In the genomic region with DNA sequence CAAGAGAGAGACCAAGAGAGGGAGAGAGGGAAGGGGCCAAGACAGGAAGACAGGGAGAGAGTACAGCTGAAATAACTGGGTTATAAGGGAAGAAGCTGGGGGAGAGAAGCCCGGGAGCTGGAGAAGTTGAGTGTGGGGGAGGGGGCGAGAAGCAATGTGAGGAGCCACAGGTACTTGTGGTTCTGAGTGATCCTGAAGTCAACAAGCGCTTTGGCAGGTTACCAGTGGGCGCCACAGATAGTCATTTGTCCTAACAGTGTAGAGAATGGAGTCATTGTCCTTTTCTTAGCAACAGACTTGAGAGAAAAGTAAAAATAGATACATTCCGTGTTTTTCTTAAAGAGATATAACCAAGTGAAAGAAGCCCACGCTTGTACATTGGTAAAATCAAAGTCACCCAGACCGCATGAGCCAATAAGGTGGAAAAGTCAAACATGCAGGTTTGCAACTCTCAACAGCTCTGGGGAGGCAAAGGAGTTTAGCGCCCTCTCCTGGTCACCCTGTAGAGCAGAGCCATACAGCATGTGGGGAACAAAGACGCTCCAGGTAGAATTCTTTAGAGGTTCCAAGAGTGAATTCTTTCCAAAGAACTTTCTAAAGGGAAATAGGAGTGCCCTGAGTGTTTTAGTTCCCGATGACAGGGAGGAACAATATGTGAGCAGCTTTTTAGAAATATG, we compare ENCODE assay signal across 8 mouse cellular contexts. TPM values are rescaled to one million over a fixed set of nuclear protein-coding genes. Genes with fewer than 3 reads are reported as not detected.
DNase-seq lines count a peak whose midpoint lies in the region; ATAC-seq and TF ChIP-seq lines count a peak whose summit lies in the region.

No protein-coding gene starts in this region.

- WGBS in hindbrain, embryonic 10.5 days, result 64% methylated on average over 10 of the region's 10 CpGs
- WGBS in hindbrain, embryonic 12.5 days, result 60% methylated on average over 10 of the region's 10 CpGs
- 39% methylated on average over 10 of the region's 10 CpGs for WGBS in heart, postnatal 0 days

- no peak for TF ChIP-seq EP300 in heart, postnatal 0 days (IDR thresholded peaks at IDR 0.05; ENCODE audit: low read depth)

- H3K36me3 ChIP-seq in hindbrain, embryonic 10.5 days, result no peaks in the 10 kb centered on the region
- H3K36me3 ChIP-seq in hindbrain, embryonic 12.5 days, result no peaks in the 10 kb centered on the region
- H3K36me3 ChIP-seq in heart, postnatal 0 days (replicated peaks; ENCODE audit: control insufficient read depth, insufficient read depth, low read length), result no peaks in the 10 kb centered on the region

- DNase-seq in hindbrain, embryonic 10.5 days (ENCODE audit: low spot score), result peak; percentile 41
- DNase-seq in NIH3T3 (ENCODE audit: low read depth), result peak; percentile 79
- peak; percentile 69 for DNase-seq in heart, postnatal 0 days (ENCODE audit: low spot score)
- DNase-seq in left cerebral cortex, adult 2 months (ENCODE audit: extremely low spot score in 1 of 2, low spot score in 2 of 2), result peak; percentile 46 to 54
- DNase-seq in testis, postnatal 14 days (ENCODE audit: low spot score), result peak; percentile 84

- H3K9me3 ChIP-seq in hindbrain, embryonic 10.5 days, result peaks cover 20% of the 10 kb centered on the region
- H3K9me3 ChIP-seq in hindbrain, embryonic 12.5 days (replicated peaks), result peaks cover 10% of the 10 kb centered on the region
- H3K9me3 ChIP-seq in heart, postnatal 0 days (replicated peaks; ENCODE audit: control insufficient read depth, low read length), result peaks cover 7% of the 10 kb centered on the region

- no peak overlapping the region for H3K4me3 ChIP-seq in hindbrain, embryonic 10.5 days
- no peak overlapping the region for H3K4me3 ChIP-seq in hindbrain, embryonic 12.5 days
- H3K4me3 ChIP-seq in heart, postnatal 0 days (ENCODE audit: low read depth, low read length), result no peak overlapping the region
- no peak overlapping the region for H3K4me3 ChIP-seq in left cerebral cortex, adult 2 months

- intact Hi-C loops in left cerebral cortex, adult 2 months (cut with DNase I), result loop anchor here (1.0 to 5.0 kb wide), 2 partner anchors 49 to 75 kb away; partner anchors contain the start of gene Ess2

- H3K4me1 ChIP-seq in hindbrain, embryonic 10.5 days (replicated peaks), result no peaks in the 10 kb centered on the region
- no peaks in the 10 kb centered on the region for H3K4me1 ChIP-seq in hindbrain, embryonic 12.5 days
- 0 out of 2 replicates have a peak, but pooled peaks cover 3% of the 10 kb centered on the region for H3K4me1 ChIP-seq in heart, postnatal 0 days (ENCODE audit: control insufficient read depth, insufficient read depth)

- no peaks in the 10 kb centered on the region for H3K27me3 ChIP-seq in hindbrain, embryonic 10.5 days (ENCODE audit: insufficient read depth, poor library complexity, severe bottlenecking)
- H3K27me3 ChIP-seq in hindbrain, embryonic 12.5 days, result peaks cover 3% of the 10 kb centered on the region; the same call in 1 of the 2 replicates
- H3K27me3 ChIP-seq in heart, postnatal 0 days (ENCODE audit: control insufficient read depth, insufficient read depth, low read length), result no peaks in the 10 kb centered on the region

- no peak overlapping the region for H3K27ac ChIP-seq in hindbrain, embryonic 10.5 days
- H3K27ac ChIP-seq in hindbrain, embryonic 12.5 days, result no peak overlapping the region
- no peak overlapping the region for H3K27ac ChIP-seq in heart, postnatal 0 days (ENCODE audit: low read depth)
- no peak overlapping the region for H3K27ac ChIP-seq in left cerebral cortex, adult 2 months

- H3K4me2 ChIP-seq in hindbrain, embryonic 12.5 days (replicated peaks), result no peak overlapping the region
- H3K4me2 ChIP-seq in heart, postnatal 0 days (ENCODE audit: low read depth, low read length), result peak overlapping the region; percentile 15; the same call in 1 of the 2 replicates

- ATAC-seq in hindbrain, embryonic 12.5 days (ENCODE audit: low FRiP score), result no peak
- peak; percentile 80 for ATAC-seq in common myeloid progenitor, adult 5-6 weeks (replicated peaks; ENCODE audit: low read depth, poor library complexity, severe bottlenecking)
- ATAC-seq in heart, postnatal 0 days (ENCODE audit: insufficient read depth, low read depth), result peak; percentile 73; the same call in 1 of the 2 replicates
- ATAC-seq in monocyte, adult 5-6 weeks (replicated peaks; ENCODE audit: insufficient number of reproducible peaks, low FRiP score, low TSS enrichment, poor library complexity, severe bottlenecking), result 0 out of 2 replicates have a peak, but pooled peaks have one; percentile 66

- TF ChIP-seq CTCF in heart, postnatal 0 days (IDR thresholded peaks at IDR 0.05; ENCODE audit: low read depth), result peak; percentile 80
- peak; percentile 90 for TF ChIP-seq CTCF in left cerebral cortex, adult 2 months (IDR thresholded peaks at IDR 0.05)

- no peak overlapping the region for H3K9ac ChIP-seq in hindbrain, embryonic 12.5 days
- peak overlapping the region; percentile 26; the same call in 1 of the 2 replicates for H3K9ac ChIP-seq in heart, postnatal 0 days (replicated peaks; ENCODE audit: low read depth, low read length)

RNA-seq across cellular contexts. Expression of gene Vpreb2, which starts 6.4 kb away (rescaled TPM):
- not detected in 2 replicates for polyA plus RNA-seq in hindbrain, embryonic 10.5 days (2016; fragmentation: Nextera tagmentation; extraction: Ambion mirVana)
- not detected in 2 replicates for polyA plus RNA-seq in hindbrain, embryonic 12.5 days (2016; fragmentation: Nextera tagmentation; extraction: Ambion mirVana)
- not detected in 2 replicates for total RNA-seq in common myeloid progenitor, adult 5-6 weeks (2017)
- not detected in 2 replicates for total RNA-seq in heart, postnatal 0 days (2014; rRNA removed; ENCODE audit: low replicate concordance)
- not detected in 2 replicates for polyA plus RNA-seq in heart, postnatal 0 days (2015; fragmentation: Nextera tagmentation; extraction: Ambion mirVana)
- total RNA-seq in left cerebral cortex, adult 2 months (2021), result not detected
- total RNA-seq in monocyte, adult 5-6 weeks (2017), result not detected in 3 replicates

RNA-seq across cellular contexts. Expression of gene Slc25a1, which starts 58.6 kb away (rescaled TPM):
- 115 and 149 TPM in 2 replicates for polyA plus RNA-seq in hindbrain, embryonic 10.5 days (2016; fragmentation: Nextera tagmentation; extraction: Ambion mirVana)
- 142 and 153 TPM in 2 replicates for polyA plus RNA-seq in hindbrain, embryonic 12.5 days (2016; fragmentation: Nextera tagmentation; extraction: Ambion mirVana)
- 58.6 and 63.7 TPM in 2 replicates for total RNA-seq in common myeloid progenitor, adult 5-6 weeks (2017)
- total RNA-seq in heart, postnatal 0 days (2014; rRNA removed; ENCODE audit: low replicate concordance), result 38.2 and 46.8 TPM in 2 replicates
- polyA plus RNA-seq in heart, postnatal 0 days (2015; fragmentation: Nextera tagmentation; extraction: Ambion mirVana), result 14.8 and 17.5 TPM in 2 replicates
- 10 to 100 TPM; 39.2 to 43.9 TPM for total RNA-seq in left cerebral cortex, adult 2 months (2021)
- total RNA-seq in monocyte, adult 5-6 weeks (2017), result 28.5 to 36.6 TPM (median 33.8 TPM) in 3 replicates
